In genomic region chr10:84585294-84585650, GRCm38 (mm10) we compare ENCODE assay signal across 11 mouse cellular contexts.
"Had no signal": no experiment of that assay in that cellular context is flagged by ENCODE, and none has a peak within 500 bp of the region (broad histone marks: within the 10 kb centered on the region; RNA-seq: fewer than 3 reads in every experiment).

No protein-coding gene starts in this region.

- H3K9ac ChIP-seq: liver, embryonic 12.5 days; lung, embryonic 15.5 days; neural tube, embryonic 12.5 days had no signal

- H3K9me3 ChIP-seq: limb, embryonic 10.5 days; liver, embryonic 12.5 days; lung, embryonic 15.5 days; midbrain, embryonic 10.5 days; neural tube, embryonic 12.5 days had no signal

- H3K4me3 ChIP-seq: left cerebral cortex, adult 2 months; limb, embryonic 10.5 days; liver, embryonic 12.5 days; lung, embryonic 15.5 days; midbrain, embryonic 10.5 days; neural tube, embryonic 12.5 days had no signal

- H3K27me3 ChIP-seq: lung, embryonic 15.5 days; neural tube, embryonic 12.5 days had no signal

- H3K36me3 ChIP-seq: limb, embryonic 10.5 days; lung, embryonic 15.5 days; midbrain, embryonic 10.5 days had no signal

- ATAC-seq: liver, embryonic 12.5 days had no signal

- H3K27ac ChIP-seq: left cerebral cortex, adult 2 months; limb, embryonic 10.5 days; liver, embryonic 12.5 days; lung, embryonic 15.5 days; midbrain, embryonic 10.5 days; neural tube, embryonic 12.5 days had no signal

- H3K4me2 ChIP-seq: liver, embryonic 12.5 days; lung, embryonic 15.5 days; neural tube, embryonic 12.5 days had no signal

- DNase-seq: kidney, adult 8-10 months; midbrain, embryonic 14.5 days; retina, postnatal 1 day; right cerebral cortex, postnatal 25 days; thymus, adult 2 months had no signal

- H3K4me1 ChIP-seq: limb, embryonic 10.5 days; midbrain, embryonic 10.5 days; neural tube, embryonic 12.5 days had no signal
